Mouse (Mus musculus): Measurements from ENCODE around the gene Zfp13.
"Not testable (repeated sequence)": the region's sequence is repeated elsewhere in the genome, so short reads cannot be mapped to it uniquely, and the experiment has no call there.

Zfp13 gene

GRCm38 (mm10) chr17:23531408-23531807, 67.9 kb downstream of the Zfp13 start:
- DNase-seq = not testable (repeated sequence)

Data from cerebellum, adult 18-20 months (tissue).